Mouse (Mus musculus) CH12F3 (cell line): Measurements from ENCODE around the gene Pik3ca.

Experiments used
- in situ Hi-C: fragments of 300-500 bp; cut with MboI; formaldehyde crosslinking; loops from 2 replicates; pipeline ENCODE4 v1.14.3; 2020; ENCODE audit warnings: low sequenced_read_pairs

Pik3ca gene

DNA sequence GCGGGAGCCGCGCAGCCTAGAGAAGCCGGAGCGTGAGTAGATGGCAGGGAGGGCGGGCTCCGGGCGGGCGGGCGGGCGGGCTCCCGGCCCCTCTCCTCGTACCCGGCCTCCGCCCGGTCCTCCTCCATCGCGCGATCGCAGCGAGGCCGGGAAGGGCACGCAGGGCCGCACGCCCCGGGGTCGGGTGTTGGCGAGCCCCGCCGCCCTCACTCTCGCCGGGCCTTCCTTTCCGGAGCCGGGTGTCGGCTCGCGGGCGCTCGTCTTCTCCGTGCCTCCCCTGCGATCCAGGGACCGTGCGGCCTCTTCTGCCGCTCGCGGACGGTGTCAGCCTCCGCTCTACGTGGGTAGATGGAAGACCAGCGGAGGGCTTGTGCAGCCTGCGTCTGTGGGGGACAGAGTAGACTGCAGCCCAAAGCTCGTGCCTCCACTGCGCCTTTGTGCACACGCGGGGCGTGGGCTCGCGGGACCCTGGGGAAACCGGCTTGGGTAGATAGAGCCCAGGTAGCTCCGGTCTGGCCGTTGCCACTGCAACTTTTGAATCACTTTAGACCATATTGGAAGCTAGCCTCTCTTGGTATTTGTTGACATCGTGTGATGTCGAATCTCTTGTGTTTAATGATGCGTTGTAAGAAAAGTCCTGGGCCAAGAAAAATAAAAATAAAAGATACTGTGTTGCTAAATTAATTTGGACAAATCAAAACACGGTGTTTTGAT lies at the start of gene Pik3ca:
Pik3ca (plus strand) TSS at position 211 of the 714 bp plus-strand sequence.
- in situ Hi-C loops: no loop called here

DNA sequence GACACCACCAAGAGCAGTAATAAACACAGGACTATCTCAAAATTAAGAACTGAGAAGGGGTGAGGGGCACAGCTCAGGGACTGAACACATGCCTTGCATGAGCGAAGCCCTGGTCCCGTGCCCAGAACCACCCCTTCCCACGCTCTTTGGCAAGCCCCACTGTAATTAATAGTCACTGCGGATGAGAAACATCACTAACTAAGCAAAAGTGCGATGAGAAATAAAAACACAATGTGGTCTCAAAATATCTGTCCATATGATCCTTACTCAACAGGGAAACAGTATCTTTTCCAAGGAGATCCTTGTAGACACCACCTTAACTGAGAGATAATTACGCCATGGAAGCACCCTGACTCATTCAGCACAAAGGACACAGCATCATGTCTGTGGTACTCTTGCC lies 49.6 kb upstream of the Pik3ca start:
- in situ Hi-C loops: loop anchor here (5.0 to 25.0 kb wide), 2 partner anchors 154 to 339 kb away; no protein-coding TSS in a partner anchor

DNA sequence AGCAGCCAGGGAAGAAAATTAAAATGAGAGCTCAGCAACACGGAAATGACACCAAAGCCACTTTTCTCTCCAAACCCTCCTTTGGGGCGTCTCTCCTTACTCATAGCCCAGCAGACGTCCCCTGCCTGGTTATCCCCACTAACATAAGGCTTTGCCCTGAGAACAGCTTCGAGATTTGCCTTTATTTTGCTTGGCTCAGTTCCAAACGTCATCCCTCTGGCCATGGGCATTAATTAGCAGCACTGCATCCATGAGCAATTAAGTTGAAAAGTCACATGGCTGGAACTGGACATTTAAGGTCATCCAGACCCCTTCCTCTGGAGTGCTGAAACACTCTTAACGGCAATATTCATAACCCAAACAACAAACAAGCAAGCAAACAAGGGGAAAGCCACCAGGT lies 36.2 kb upstream of the Pik3ca start:
- in situ Hi-C loops: no loop called here

DNA sequence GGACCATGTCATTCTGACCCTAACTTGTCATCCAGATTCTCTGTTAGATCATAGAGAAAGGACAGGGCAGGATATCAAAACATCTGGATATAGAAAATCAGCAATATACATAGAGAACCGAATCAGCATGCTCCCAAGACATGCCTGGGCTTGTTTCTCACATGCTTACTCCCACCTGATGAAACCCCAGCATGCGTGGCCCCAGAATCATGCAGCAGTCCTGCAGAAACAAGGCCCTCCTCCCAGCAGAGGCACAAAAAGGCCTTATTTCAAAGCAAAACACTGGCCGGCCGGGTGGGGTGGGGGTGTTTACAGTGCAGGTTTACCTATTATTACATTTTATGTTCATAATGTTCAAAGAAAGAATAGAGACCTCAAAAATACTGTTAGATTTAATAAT lies 33.3 kb upstream of the Pik3ca start:
- in situ Hi-C loops: no loop called here

DNA sequence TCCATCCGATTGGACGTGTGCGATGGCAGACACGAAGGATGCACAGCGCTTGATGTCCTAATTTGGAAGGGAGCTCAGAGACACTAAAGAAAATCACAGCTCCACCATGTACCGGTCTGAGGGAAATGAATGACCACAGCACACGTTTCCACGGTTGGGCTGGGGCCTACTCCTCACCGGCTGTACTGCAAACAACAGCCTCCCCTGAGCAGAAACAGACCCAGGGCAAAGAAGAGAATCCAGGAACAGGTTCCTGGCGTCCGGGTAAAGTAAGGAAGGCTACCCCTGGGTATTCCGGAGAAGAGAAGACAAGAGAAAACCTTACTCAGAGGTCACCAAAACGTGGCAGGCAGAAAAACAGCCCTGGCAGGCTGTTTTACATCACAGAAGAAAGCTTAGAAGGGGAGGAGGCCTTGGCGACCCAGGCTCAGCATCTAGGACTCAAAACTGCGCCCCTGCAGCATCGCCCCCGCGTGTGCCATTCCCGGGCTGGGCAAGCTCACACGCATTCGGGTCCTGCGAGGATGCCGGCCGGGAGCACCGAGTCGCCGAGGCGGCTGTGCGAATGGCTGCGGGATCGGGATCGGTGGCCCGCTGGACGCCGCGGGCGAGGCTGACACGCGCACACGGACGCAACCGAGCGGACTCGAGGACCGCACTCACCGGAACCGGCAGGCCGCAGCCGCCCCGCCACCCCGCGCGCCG lies 32.5 kb upstream of the Pik3ca start:
- in situ Hi-C loops: no loop called here

DNA sequence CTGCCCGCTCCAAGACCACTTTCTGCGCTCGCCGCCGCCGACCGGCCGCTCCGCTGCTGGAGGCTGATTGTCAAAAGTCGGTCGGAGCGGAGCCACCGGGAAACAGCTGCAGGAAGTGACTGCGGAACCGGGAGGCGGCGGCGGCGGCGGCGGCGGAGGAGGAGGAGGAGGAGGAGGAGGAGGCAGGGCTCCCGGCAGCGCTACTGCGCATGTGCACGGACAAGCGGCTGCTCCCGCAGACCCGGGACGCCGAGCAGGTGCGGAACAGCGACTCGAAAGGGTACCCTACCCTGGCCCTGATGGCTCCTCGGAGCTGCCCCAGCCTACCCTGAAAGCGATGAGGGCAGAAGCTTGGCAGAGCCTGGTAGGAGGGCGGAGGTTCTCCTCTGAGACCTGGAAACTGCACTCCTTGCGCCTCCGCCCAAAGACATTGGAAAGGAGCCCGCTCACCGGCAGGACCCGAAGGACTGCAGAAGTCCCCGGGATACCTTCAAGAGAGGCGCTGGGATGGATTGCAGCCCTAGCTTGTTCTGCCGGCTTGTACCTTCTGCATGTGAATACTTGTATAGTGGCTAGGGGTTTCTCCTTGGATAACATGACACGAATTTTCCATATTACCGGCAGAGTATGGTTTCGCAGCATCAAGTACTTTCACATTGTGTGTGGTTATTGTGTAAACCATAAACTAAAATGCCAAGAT lies 31.8 kb upstream of the Pik3ca start, which contains the start of gene Zmat3:
Zmat3 (minus strand) TSS at position 469 of the 700 bp plus-strand sequence.
- in situ Hi-C loops: no loop called here

DNA sequence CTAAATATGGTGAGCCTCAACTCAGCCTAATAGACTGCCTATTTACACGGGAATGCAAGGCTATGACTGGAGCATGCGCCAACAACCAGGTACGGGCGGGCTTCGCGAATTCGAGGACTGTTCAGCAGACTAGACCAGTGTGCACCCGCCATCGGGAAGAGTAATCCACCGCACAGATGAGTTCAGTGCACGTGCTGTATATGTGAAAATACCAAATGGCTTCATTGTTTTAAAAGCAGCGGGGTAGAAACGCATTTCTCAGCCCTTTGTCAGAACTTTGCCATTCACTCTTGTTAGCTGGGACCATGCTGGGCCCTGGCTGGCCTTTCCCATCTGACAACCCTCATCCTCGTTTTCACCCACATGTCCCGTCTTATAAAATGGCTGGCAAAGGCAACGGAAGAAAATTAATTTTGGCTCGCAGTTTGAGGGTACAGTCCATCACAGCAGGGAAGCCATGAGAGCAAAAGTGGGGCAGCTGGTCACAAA lies 31.2 kb upstream of the Pik3ca start:
- in situ Hi-C loops: no loop called here

DNA sequence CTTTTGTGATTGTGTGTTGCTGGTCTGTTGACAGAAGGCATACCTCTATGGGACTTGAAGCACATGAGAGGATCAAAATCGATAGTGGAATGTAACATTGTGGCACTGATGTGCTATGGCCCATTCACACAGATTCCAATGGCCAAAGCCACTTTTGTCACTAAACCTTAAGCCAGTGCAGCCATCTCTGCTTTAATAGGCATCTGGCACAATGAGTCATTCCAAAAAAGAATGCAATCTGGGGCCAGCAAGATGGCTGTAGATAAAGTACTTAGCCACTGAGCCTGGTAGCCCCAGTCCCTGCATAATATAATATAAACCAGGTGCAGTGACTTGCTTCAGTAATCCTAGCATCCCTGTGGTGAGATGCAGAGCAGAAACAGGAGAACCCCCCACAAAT lies 30.0 kb upstream of the Pik3ca start:
- in situ Hi-C loops: no loop called here

DNA sequence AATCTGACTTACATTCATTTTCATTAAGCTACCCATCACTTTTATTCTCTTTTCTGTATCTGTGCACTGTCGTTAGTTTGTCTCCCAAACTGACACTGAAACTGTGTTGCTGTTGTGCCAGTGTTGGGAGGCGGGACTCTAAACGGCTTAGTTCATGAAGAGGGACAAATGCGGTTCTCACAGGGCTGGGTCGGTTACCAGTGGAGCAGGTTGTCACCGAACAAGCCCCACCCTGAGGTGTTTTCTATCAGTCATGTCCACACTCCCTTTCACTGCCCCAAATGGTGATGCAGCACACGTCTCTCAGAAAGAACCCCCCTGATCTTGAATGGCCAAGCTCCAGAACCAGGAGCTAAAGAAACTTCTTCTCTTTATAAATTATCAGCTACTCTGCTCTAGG lies 25.5 kb upstream of the Pik3ca start:
- in situ Hi-C loops: no loop called here

DNA sequence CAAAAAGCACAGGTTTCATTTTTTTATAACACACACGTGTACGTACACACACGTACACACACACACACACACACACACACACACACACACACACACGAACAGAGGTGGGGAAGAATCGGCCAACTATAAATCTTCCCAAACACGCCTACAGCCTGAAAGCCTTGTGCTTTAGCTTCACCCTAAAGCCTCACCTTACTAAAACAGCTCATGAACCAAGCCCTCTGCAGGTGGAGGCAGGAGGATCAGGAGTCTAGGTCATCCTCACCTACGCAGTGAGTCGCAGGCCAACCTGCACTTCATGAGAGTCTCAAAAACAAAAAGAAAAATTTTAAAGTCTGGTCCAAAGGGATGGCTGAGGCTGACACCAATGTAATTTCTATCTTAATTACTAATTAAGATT lies 25.0 kb upstream of the Pik3ca start:
- in situ Hi-C loops: no loop called here

DNA sequence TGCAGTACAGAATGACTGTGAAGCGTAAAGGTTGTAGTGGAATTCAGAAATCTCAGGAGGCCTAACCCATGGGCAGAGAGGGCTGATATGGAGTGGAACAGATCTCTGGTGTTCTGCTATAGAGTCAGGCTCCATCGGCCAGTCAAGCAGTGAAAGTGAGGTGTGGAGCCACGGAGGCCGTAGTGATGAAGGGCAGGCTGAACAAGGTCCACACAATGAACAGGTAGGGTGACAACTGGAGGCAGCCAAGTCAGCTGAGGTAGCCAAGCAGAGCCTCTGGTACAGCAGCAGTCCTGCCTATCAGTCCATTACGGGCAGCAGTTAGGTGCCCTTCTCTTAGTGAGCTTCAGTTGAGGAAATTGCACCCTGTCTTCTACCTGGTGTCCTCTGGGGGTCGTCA lies 24.2 kb upstream of the Pik3ca start:
- in situ Hi-C loops: no loop called here

DNA sequence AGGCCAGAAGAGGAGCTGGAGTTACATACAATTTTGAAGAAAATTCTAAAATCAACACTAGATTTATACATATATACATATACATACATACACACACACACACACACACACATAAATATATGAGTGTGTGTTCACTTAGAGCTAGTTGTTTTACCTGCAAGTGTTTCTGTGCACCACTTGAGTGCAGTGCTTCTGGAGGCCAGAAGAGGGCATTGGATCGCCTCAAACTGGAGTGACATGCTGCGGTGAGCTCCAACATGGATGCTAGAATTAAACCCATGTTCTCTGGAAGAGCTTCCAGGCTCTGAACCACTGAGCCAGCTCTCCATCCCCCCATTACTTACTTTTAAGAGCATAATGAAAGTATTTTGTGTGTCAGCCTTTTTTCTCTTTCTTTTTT lies 17.6 kb upstream of the Pik3ca start:
- in situ Hi-C loops: no loop called here

DNA sequence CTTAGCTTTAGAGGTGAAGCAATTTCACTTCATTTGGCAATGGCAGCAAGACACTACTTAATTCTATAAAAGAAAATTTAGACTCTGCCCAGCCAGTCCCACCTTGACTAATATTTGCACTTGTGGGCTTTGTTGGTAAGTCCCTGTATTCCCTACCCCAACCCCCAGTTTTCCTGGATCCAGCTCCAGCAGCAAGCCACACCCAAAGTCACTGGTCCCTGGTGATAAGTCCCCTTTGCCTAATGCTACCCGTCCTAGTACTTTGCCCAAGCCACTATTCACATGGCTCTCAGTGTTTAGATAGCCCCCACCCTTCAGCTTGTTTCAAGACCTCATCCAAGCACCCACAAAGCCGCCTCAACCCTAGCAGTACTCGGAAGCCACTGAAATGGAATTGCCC lies 15.9 kb upstream of the Pik3ca start:
- in situ Hi-C loops: no loop called here

DNA sequence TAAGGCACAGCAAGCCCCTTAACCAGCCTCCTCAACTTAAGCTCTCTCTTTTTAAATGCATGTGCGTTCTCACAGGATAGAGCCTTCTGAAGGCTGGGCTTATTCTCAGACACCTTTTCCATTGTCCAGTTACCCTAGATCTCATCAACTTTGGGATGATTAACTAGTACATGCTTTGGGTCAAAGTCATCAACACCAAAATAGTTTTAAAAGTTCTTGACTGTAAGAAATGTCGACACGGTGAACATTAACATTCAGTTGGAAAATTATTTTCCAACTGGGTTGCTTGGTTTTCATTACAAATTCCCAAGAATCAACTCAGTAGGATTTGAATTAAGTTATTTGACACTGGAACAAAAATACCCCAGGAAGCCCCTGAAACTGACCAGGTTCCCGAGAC lies 4.6 kb upstream of the Pik3ca start:
- in situ Hi-C loops: no loop called here

DNA sequence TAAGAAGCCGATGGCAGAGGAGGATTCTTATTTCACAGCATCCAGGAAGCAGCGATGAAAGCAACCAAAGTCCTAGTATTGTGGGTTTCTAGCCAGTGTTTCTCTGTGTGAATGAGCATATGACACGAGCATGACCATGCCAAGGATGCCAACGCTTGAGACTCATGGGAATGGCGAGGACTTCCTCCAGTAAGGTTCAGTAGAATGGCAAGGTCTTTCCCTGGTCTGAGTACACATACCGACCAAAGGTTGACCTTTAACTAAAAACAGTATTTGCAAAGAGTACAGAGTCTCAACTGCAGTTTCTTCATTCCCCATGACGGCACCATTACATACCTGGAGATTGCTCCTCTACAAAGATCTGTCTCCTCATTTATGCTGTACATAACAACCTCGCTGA lies 3.5 kb upstream of the Pik3ca start:
- in situ Hi-C loops: no loop called here

DNA sequence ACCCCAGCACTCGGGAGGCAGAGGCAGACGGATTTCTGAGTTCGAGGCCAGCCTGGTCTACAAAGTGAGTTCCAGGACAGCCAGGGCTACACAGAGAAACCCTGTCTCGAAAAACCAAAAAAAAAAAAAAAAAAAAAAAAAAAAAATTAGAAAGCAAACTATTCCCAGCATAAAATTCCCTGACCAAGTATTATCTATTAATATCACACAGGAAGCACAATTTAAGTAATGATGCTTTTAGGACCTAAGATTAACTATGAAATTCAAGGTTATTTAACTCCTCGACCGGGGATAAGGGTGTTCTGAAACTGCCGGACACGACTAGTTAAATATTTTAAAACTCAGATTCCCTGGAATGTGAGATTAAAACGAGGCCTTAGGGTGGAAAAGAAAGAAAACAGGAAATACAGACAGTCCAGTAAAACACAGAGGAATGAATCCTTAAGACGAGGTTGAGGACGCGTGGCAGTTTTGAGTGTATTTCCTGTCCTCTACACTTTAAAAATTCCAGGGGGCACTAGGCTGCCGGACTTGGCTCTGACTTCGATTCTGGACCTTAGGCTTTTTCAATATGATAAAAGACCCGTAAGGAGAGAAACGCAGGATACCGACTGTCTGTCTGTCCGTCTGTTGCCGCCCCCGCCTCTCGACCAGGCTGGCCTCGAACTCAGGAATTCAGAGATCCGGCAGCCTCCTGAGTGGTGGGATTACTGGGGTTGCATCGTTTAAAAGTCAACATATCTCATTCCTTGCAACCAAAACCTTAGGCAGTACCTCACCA lies 1.5 kb upstream of the Pik3ca start:
- in situ Hi-C loops: no loop called here

DNA sequence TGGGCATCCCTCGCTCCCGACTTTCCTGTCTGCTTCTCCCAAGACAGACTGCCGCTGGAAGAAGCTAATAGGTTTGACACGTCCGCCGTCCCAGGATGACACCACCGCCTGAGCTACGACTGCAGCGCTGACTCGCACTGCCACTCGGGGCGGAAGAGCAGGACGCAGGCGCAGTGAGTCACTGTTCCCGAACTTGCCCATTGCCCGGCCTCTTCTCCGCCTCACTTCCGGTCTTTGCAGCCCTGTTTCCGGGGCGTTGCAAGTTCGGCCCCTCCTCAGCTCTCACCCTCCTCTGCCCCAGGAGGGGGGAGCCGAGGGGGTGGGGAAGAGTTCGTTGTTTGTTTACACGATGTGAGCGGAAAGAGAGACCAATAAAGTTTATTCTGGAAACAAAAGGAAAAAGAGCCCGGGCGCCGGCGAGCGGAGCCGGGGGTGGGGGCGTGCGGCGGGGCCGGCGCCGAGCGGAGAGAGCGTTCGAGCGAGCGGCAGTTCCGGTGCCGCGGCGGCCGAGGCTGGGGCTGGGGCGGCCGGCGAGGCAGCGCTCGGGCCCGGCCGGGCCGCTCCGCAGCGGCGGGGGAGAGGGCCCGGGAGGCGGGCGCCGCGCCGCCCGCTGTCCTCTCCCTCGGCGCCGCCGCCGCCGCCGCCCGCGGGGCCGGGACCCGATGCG lies 544 bp upstream of the Pik3ca start:
- in situ Hi-C loops: no loop called here

DNA sequence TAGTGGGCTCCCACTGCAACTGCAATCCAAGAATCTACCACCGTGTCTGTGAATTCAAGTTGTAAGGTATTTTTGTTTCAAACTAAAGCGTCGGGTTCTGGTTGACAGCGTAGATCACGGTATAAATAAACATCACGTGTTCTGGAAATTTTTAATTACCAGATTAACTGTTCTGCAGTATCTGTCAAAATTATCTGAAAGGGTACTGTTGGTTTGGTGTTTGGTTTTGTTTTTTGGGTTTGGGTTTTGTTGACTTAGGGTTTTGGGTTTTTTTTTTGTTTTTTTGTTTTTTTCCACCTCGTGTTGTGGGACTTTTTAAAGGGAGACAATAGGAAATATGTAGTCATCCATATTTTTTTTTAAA lies 686 bp downstream of the Pik3ca start:
- in situ Hi-C loops: no loop called here

DNA sequence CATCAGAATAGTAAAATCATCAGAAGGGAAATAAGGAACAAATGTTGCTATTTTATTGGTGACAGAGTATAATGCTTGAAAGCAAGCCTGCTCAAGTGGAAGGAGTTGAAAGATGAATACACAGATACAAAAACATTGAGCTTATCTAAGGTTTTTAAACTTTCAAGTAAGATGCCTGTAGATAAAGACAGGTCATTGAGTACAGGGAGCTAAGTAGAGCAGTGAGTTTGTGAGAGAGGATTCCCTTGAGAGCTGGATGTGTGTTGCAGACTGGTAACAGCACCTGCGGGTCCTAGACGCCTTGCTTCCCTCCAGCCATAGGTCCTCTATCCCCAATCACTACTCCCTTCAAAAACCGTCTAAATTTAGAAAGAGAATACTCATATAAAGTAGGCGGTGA lies 1.2 kb downstream of the Pik3ca start:
- in situ Hi-C loops: no loop called here

DNA sequence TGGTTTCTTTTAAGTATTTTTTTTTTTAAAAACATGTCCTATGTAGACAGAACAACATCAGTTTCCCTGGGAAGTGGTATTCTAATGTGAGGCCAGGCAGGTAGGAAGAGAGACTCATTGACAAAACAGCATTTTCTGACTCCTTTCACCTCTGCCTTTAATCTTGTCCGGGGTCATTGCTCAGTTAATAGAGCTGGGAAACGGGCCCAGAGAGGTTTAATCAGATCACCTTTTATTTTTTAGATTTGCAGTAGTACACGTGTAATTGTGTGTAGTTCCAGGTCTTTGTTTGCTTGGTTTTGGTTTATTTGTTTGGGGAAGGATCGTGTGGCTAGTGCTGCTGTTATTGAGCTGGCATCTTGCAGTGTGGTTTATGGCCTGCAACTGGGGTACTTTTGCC lies 1.9 kb downstream of the Pik3ca start:
- in situ Hi-C loops: no loop called here

DNA sequence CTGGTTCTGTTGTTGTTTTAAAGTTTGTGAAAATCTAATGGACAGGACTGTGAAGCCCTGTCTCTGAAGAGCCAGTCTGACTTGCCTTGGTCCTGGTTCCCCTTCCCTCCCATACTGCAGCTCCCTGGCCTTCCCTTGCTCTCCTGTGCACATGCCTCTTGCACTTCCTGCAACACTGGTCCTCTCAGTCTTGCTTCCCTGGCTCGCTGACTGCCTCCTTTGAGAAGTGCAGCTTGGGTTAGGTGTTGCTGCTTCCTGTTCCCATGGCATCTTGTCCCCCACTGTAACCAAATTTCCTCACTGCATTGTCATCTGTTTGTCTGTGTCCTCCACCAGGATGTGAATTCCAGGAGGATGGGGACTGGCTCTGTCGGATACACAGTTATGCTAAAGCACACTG lies 2.5 kb downstream of the Pik3ca start:
- in situ Hi-C loops: no loop called here
